26 mouse cellular contexts compared by ENCODE assay signal in genomic region chr16:96402294-96402693, GRCm38 (mm10). TPM values are rescaled to one million over a fixed set of nuclear protein-coding genes. Genes with fewer than 3 reads are reported as not detected.
DNase-seq lines count a peak whose midpoint lies in the region; ATAC-seq and TF ChIP-seq lines count a peak whose summit lies in the region.
"Had no signal": no experiment of that assay in that cellular context is flagged by ENCODE, and none has a peak within 500 bp of the region (broad histone marks: within the 10 kb centered on the region; RNA-seq: fewer than 3 reads in every experiment).

No protein-coding gene starts in this region.

- DNase-seq in forebrain, embryonic 14.5 days (ENCODE audit: low spot score), result peak; percentile 6
- DNase-seq in heart, embryonic 10.5 days (ENCODE audit: low spot score), result no peak
- peak; percentile 17 for DNase-seq in testis, postnatal 10 days (ENCODE audit: low spot score)
- DNase-seq in testis, postnatal 14 days (ENCODE audit: low spot score), result no peak
- no peak for DNase-seq in left cerebral cortex, postnatal 10 days (ENCODE audit: extremely low spot score in 1 of 2, low spot score in 2 of 2)
- no peak for DNase-seq in lung, postnatal 0 days (ENCODE audit: low spot score)
- DNase-seq: adrenal gland, postnatal 10 days; cerebellum, adult 8-10 months; gastrocnemius, postnatal 25 days; heart, postnatal 36 days; kidney, adult 8-10 months; kidney, postnatal 14 days; liver, postnatal 0 days; lung, postnatal 10 days; right cerebral cortex, postnatal 14 days had no signal

- H3K27me3 ChIP-seq in forebrain, embryonic 14.5 days (replicated peaks; ENCODE audit: control insufficient read depth, insufficient read depth, low read length), result no peaks in the 10 kb centered on the region
- no peaks in the 10 kb centered on the region for H3K27me3 ChIP-seq in forebrain, embryonic 12.5 days
- no peaks in the 10 kb centered on the region for H3K27me3 ChIP-seq in heart, embryonic 16.5 days (ENCODE audit: control insufficient read depth, insufficient read depth, low read length)
- H3K27me3 ChIP-seq in heart, embryonic 10.5 days (ENCODE audit: insufficient read depth, poor library complexity, severe bottlenecking), result no peaks in the 10 kb centered on the region
- H3K27me3 ChIP-seq in lung, postnatal 0 days (replicated peaks; ENCODE audit: insufficient read depth, low read length), result no peaks in the 10 kb centered on the region
- H3K27me3 ChIP-seq: hindbrain, embryonic 15.5 days; intestine, embryonic 15.5 days; limb, embryonic 12.5 days; neural tube, embryonic 15.5 days had no signal

- no peak overlapping the region for H3K9ac ChIP-seq in forebrain, embryonic 14.5 days (ENCODE audit: low read length)
- no peak overlapping the region for H3K9ac ChIP-seq in forebrain, embryonic 12.5 days
- 0 out of 2 replicates have a peak overlapping the region, but pooled peaks have one; percentile 17 for H3K9ac ChIP-seq in heart, embryonic 16.5 days (ENCODE audit: low read length)
- H3K9ac ChIP-seq in lung, postnatal 0 days (replicated peaks; ENCODE audit: low read depth), result no peak overlapping the region
- H3K9ac ChIP-seq: hindbrain, embryonic 15.5 days; intestine, embryonic 15.5 days; limb, embryonic 12.5 days; liver, postnatal 0 days; neural tube, embryonic 15.5 days had no signal

- intact Hi-C loops in left cerebral cortex, postnatal 10 days (cut with DNase I), result no loop called here

- no peak for ATAC-seq in forebrain, embryonic 14.5 days
- ATAC-seq in forebrain, embryonic 12.5 days (ENCODE audit: low FRiP score), result no peak
- ATAC-seq in heart, embryonic 16.5 days (replicated peaks; ENCODE audit: extremely low read depth, insufficient read depth, low FRiP score), result no peak
- ATAC-seq in lung, postnatal 0 days, result no peak
- ATAC-seq: intestine, embryonic 15.5 days; liver, postnatal 0 days had no signal

- no peaks in the 10 kb centered on the region for H3K4me1 ChIP-seq in forebrain, embryonic 14.5 days (ENCODE audit: control insufficient read depth, insufficient read depth, low read length)
- H3K4me1 ChIP-seq in forebrain, embryonic 12.5 days, result 0 out of 2 replicates have a peak, but pooled peaks cover 5% of the 10 kb centered on the region
- H3K4me1 ChIP-seq in heart, embryonic 16.5 days (ENCODE audit: control insufficient read depth, insufficient read depth, low read length), result peaks cover 18% of the 10 kb centered on the region
- peaks cover 32% of the 10 kb centered on the region for H3K4me1 ChIP-seq in heart, embryonic 10.5 days
- no peaks in the 10 kb centered on the region for H3K4me1 ChIP-seq in lung, postnatal 0 days (ENCODE audit: insufficient read depth, low read depth, low read length)
- H3K4me1 ChIP-seq: intestine, embryonic 15.5 days; neural tube, embryonic 15.5 days had no signal

- no peak overlapping the region for H3K27ac ChIP-seq in forebrain, embryonic 14.5 days (ENCODE audit: low read depth, low read length)
- no peak overlapping the region for H3K27ac ChIP-seq in forebrain, embryonic 12.5 days
- peak overlapping the region; percentile 53 for H3K27ac ChIP-seq in heart, embryonic 16.5 days (ENCODE audit: low read length)
- no peak overlapping the region for H3K27ac ChIP-seq in heart, embryonic 10.5 days
- no peak overlapping the region for H3K27ac ChIP-seq in lung, postnatal 0 days (ENCODE audit: low read length)
- H3K27ac ChIP-seq: forebrain, embryonic 10.5 days; hindbrain, embryonic 15.5 days; intestine, embryonic 15.5 days; limb, embryonic 12.5 days; neural tube, embryonic 15.5 days; stomach, postnatal 0 days had no signal

- WGBS in forebrain, embryonic 14.5 days, result 73% methylated on average over 6 of the region's 6 CpGs
- WGBS in forebrain, embryonic 12.5 days, result 68% methylated on average over 6 of the region's 6 CpGs
- WGBS in heart, embryonic 16.5 days, result 61% methylated on average over 6 of the region's 6 CpGs
- WGBS in heart, embryonic 10.5 days, result 77% methylated on average over 6 of the region's 6 CpGs
- WGBS in lung, postnatal 0 days, result 80% methylated on average over 6 of the region's 6 CpGs

- TF ChIP-seq CTCF in lung, postnatal 0 days (IDR thresholded peaks at IDR 0.05), result no peak

- H3K4me3 ChIP-seq in forebrain, embryonic 14.5 days (ENCODE audit: low read depth, low read length), result no peak overlapping the region
- no peak overlapping the region for H3K4me3 ChIP-seq in forebrain, embryonic 12.5 days (replicated peaks)
- H3K4me3 ChIP-seq in heart, embryonic 16.5 days (ENCODE audit: low read length), result no peak overlapping the region
- no peak overlapping the region for H3K4me3 ChIP-seq in heart, embryonic 10.5 days
- H3K4me3 ChIP-seq in lung, postnatal 0 days (ENCODE audit: low read depth, low read length), result no peak overlapping the region
- H3K4me3 ChIP-seq: forebrain, embryonic 10.5 days; hindbrain, embryonic 15.5 days; intestine, embryonic 15.5 days; limb, embryonic 12.5 days; neural tube, embryonic 15.5 days had no signal

- no peak overlapping the region for H3K4me2 ChIP-seq in forebrain, embryonic 14.5 days (ENCODE audit: low read length)
- no peak overlapping the region for H3K4me2 ChIP-seq in forebrain, embryonic 12.5 days
- peak overlapping the region; percentile 32 for H3K4me2 ChIP-seq in heart, embryonic 16.5 days (ENCODE audit: low read depth, low read length)
- no peak overlapping the region for H3K4me2 ChIP-seq in lung, postnatal 0 days (replicated peaks; ENCODE audit: low read depth, low read length)
- H3K4me2 ChIP-seq: hindbrain, embryonic 15.5 days; intestine, embryonic 15.5 days; limb, embryonic 12.5 days; liver, embryonic 11.5 days; neural tube, embryonic 15.5 days had no signal

- H3K36me3 ChIP-seq in forebrain, embryonic 14.5 days (ENCODE audit: control insufficient read depth, insufficient read depth, low read length), result no peaks in the 10 kb centered on the region
- no peaks in the 10 kb centered on the region for H3K36me3 ChIP-seq in forebrain, embryonic 12.5 days (replicated peaks)
- H3K36me3 ChIP-seq in heart, embryonic 16.5 days (ENCODE audit: control insufficient read depth, insufficient read depth), result no peaks in the 10 kb centered on the region
- H3K36me3 ChIP-seq in heart, embryonic 10.5 days, result no peaks in the 10 kb centered on the region
- H3K36me3 ChIP-seq in lung, postnatal 0 days (ENCODE audit: insufficient read depth, low read length), result 0 out of 2 replicates have a peak, but pooled peaks cover 4% of the 10 kb centered on the region
- H3K36me3 ChIP-seq: forebrain, embryonic 10.5 days; hindbrain, embryonic 15.5 days; intestine, embryonic 15.5 days; limb, embryonic 12.5 days; neural tube, embryonic 15.5 days had no signal

- no peaks in the 10 kb centered on the region for H3K9me3 ChIP-seq in forebrain, embryonic 14.5 days (replicated peaks; ENCODE audit: control insufficient read depth, low read length)
- H3K9me3 ChIP-seq in forebrain, embryonic 12.5 days, result no peaks in the 10 kb centered on the region
- H3K9me3 ChIP-seq in heart, embryonic 16.5 days (replicated peaks; ENCODE audit: control insufficient read depth, low read length), result no peaks in the 10 kb centered on the region
- no peaks in the 10 kb centered on the region for H3K9me3 ChIP-seq in heart, embryonic 10.5 days
- no peaks in the 10 kb centered on the region for H3K9me3 ChIP-seq in lung, postnatal 0 days (ENCODE audit: low read length)
- H3K9me3 ChIP-seq: forebrain, embryonic 10.5 days; hindbrain, embryonic 15.5 days; intestine, embryonic 15.5 days; limb, embryonic 12.5 days; neural tube, embryonic 15.5 days had no signal

- no peak for TF ChIP-seq EP300 in lung, postnatal 0 days (IDR thresholded peaks at IDR 0.05)

RNA-seq across cellular contexts. Expression of gene Itgb2l, which starts 41.1 kb away (rescaled TPM):
- 0.06 TPM in 1 of 2 replicates, not detected in the other for polyA plus RNA-seq in forebrain, embryonic 14.5 days (2014; fragmentation: Nextera tagmentation; extraction: Ambion mirVana)
- not detected in 2 replicates for polyA plus RNA-seq in forebrain, embryonic 12.5 days (2016; fragmentation: Nextera tagmentation; extraction: Ambion mirVana)
- 0.07 and 0.11 TPM in 2 replicates for polyA plus RNA-seq in heart, embryonic 16.5 days (2015; fragmentation: Nextera tagmentation; extraction: Ambion mirVana)
- polyA plus RNA-seq in heart, embryonic 10.5 days (2016; fragmentation: Nextera tagmentation; extraction: Ambion mirVana), result not detected in 2 replicates
- total RNA-seq in left cerebral cortex, postnatal 10 days (2021), result not detected
- polyA plus RNA-seq in lung, postnatal 0 days (2015; fragmentation: Nextera tagmentation; extraction: Ambion mirVana), result 0.93 and 1.3 TPM in 2 replicates
- total RNA-seq: gastrocnemius, postnatal 25 days; heart, postnatal 36 days; layer of hippocampus, adult 18-20 months; layer of hippocampus, postnatal 14 days had no signal
- polyA plus RNA-seq: forebrain, embryonic 10.5 days had no signal

Comparison
In these comparisons a context has a peak if more than half of its experiments do, and no peak if none do; other contexts are left out.
1. DNase-seq: peak in forebrain, embryonic 14.5 days (single experiment) and testis, postnatal 10 days (single experiment); none in heart, embryonic 10.5 days (single experiment), testis, postnatal 14 days (single experiment), left cerebral cortex, postnatal 10 days (0 of 2) and lung, postnatal 0 days (single experiment).